Mouse (Mus musculus) MEL (cell line): ENCODE results near the gene Herc2. TPM values are rescaled to one million over a fixed set of nuclear protein-coding genes. Genes with fewer than 3 reads are reported as not detected.

Experiments used
- DNase-seq: peaks from one replicate; pipeline ENCODE4 v3.0.0; 2011; ENCODE audit warnings: low read depth, low spot score
- H3K27ac ChIP-seq: 2 replicates; pipeline ENCODE4 v1.5.1; 2012; ENCODE audit warnings: low read depth, mild to moderate bottlenecking, control low read depth, low read length, moderate library complexity; ENCODE audit not compliant: control insufficient read depth
- H3K27me3 ChIP-seq, 2 experiments: fragments of 150-350 bp in 1 of 2; sonication (generic) in 1 of 2; 2 replicates each; pipeline ENCODE4 v1.6.1; 2012; ENCODE audit warnings: low read length in 2 of 2, mild to moderate bottlenecking in 2 of 2, improper control_type of control experiment in 1 of 2, moderate library complexity in 1 of 2; ENCODE audit not compliant: insufficient read depth in 2 of 2, control insufficient read depth in 1 of 2
- H3K36me3 ChIP-seq, 2 experiments: 2 replicates each; pipeline ENCODE4 v1.6.1; 2012 to 2014; ENCODE audit warnings: low read length in 2 of 2, improper control_type of control experiment in 1 of 2, inconsistent platforms in 1 of 2, mild to moderate bottlenecking in 1 of 2; ENCODE audit not compliant: insufficient read depth in 2 of 2, control insufficient read depth in 1 of 2
- H3K4me1 ChIP-seq, 2 experiments: fragments of 150-350 bp in 1 of 2; sonication (generic) in 1 of 2; 2 replicates each; pipeline ENCODE4 v1.6.1; 2012; ENCODE audit warnings: low read length in 2 of 2, improper control_type of control experiment in 1 of 2, mild to moderate bottlenecking in 1 of 2; ENCODE audit not compliant: insufficient read depth in 2 of 2, control insufficient read depth in 1 of 2
- H3K4me3 ChIP-seq, 2 experiments: fragments of 150-350 bp in 1 of 2; sonication (generic) in 1 of 2; 2 replicates each; pipeline ENCODE4 v1.5.1; 2012; ENCODE audit warnings: low read depth in 2 of 2, low read length in 2 of 2, mild to moderate bottlenecking in 2 of 2, moderate library complexity in 2 of 2, control low read depth in 1 of 2, improper control_type of control experiment in 1 of 2; ENCODE audit not compliant: control insufficient read depth in 1 of 2, insufficient read depth in 1 of 2
- H3K79me2 ChIP-seq: 2 replicates; pipeline ENCODE4 v1.6.1; 2012; ENCODE audit warnings: mild to moderate bottlenecking, low read length, moderate library complexity; ENCODE audit not compliant: control insufficient read depth, poor library complexity, insufficient read depth
- H3K9ac ChIP-seq: 2 replicates; pipeline ENCODE4 v1.6.1; 2012; ENCODE audit warnings: low read depth, mild to moderate bottlenecking, control low read depth, low read length, moderate library complexity; ENCODE audit not compliant: control insufficient read depth, poor library complexity, severe bottlenecking
- H3K9me3 ChIP-seq: fragments of 150-350 bp; sonication (generic); replicated peaks from 2 replicates; pipeline ENCODE4 v1.6.1; 2012; ENCODE audit warnings: mild to moderate bottlenecking, low read length, improper control_type of control experiment, moderate library complexity; ENCODE audit not compliant: insufficient read depth
- CHD1 ChIP-seq: IDR thresholded peaks from 2 replicates; pipeline ENCODE4 v1.6.1; 2012; ENCODE audit warnings: low read depth, mild to moderate bottlenecking, inconsistent platforms, low read length, improper control_type of control experiment
- CHD2 ChIP-seq: IDR thresholded peaks from 2 replicates; pipeline ENCODE4 v1.6.1; 2011; ENCODE audit warnings: low read length, improper control_type of control experiment
- CTCF ChIP-seq, 3 experiments: IDR thresholded peaks in 2 of 3; conservative IDR thresholded peaks in 1 of 3; 2 replicates each; pipeline ENCODE4 v1.5.1; 2011 to 2012; ENCODE audit warnings: low read length in 3 of 3, low read depth in 2 of 3, mild to moderate bottlenecking in 2 of 3, improper control_type of control experiment in 1 of 3, inconsistent platforms in 1 of 3, mixed read lengths in 1 of 3, moderate library complexity in 1 of 3; ENCODE audit not compliant: control insufficient read depth in 1 of 3, insufficient read depth in 1 of 3, poor library complexity in 1 of 3, severe bottlenecking in 1 of 3
- E2F4 ChIP-seq: IDR thresholded peaks from 2 replicates; pipeline ENCODE4 v1.6.1; 2011; ENCODE audit warnings: low read depth, low read length, improper control_type of control experiment, borderline replicate concordance
- ELF1 ChIP-seq: IDR thresholded peaks from 2 replicates; pipeline ENCODE4 v1.6.1; 2014; ENCODE audit warnings: low read depth, mild to moderate bottlenecking, inconsistent platforms, low read length, improper control_type of control experiment, moderate library complexity
- EP300 ChIP-seq, 2 experiments: IDR thresholded peaks; 2 replicates each; pipeline ENCODE4 v1.6.1; 2011; ENCODE audit warnings: improper control_type of control experiment in 2 of 2, low read length in 2 of 2, low read depth in 1 of 2, mild to moderate bottlenecking in 1 of 2
- ETS1 ChIP-seq: IDR thresholded peaks from 2 replicates; pipeline ENCODE4 v1.6.1; 2012; ENCODE audit warnings: low read depth, mild to moderate bottlenecking, inconsistent platforms, low read length, improper control_type of control experiment, moderate library complexity
- GATA1 ChIP-seq: IDR thresholded peaks from 2 replicates; pipeline ENCODE4 v1.6.1; 2011; ENCODE audit warnings: low read depth, low read length, improper control_type of control experiment
- JUND ChIP-seq: IDR thresholded peaks from 2 replicates; pipeline ENCODE4 v1.6.1; 2011; ENCODE audit warnings: low read depth, mild to moderate bottlenecking, improper control_type of control experiment, low read length
- MAFK ChIP-seq: IDR thresholded peaks from 2 replicates; pipeline ENCODE4 v1.6.1; 2011; ENCODE audit warnings: low read depth, mild to moderate bottlenecking, low read length, improper control_type of control experiment, borderline replicate concordance
- MAX ChIP-seq: IDR thresholded peaks from 2 replicates; pipeline ENCODE4 v1.6.1; 2011; ENCODE audit warnings: low read length, improper control_type of control experiment
- MAZ ChIP-seq: IDR thresholded peaks from 2 replicates; pipeline ENCODE4 v1.6.1; 2012; ENCODE audit warnings: low read depth, mild to moderate bottlenecking, inconsistent platforms, low read length, improper control_type of control experiment
- MEF2A ChIP-seq: IDR thresholded peaks from 2 replicates; pipeline ENCODE4 v1.6.1; 2014; ENCODE audit warnings: low read depth, mild to moderate bottlenecking, inconsistent platforms, low read length, improper control_type of control experiment; ENCODE audit not compliant: poor library complexity, insufficient replicate concordance, severe bottlenecking; ENCODE audit errors: extremely low read depth
- MYC ChIP-seq: IDR thresholded peaks from 2 replicates; pipeline ENCODE4 v1.6.1; 2011; ENCODE audit warnings: low read depth, mild to moderate bottlenecking, low read length, improper control_type of control experiment, moderate library complexity
- POLR2A ChIP-seq, 2 experiments: IDR thresholded peaks; 2 replicates each; pipeline ENCODE4 v1.6.1; 2011 to 2012; ENCODE audit warnings: low read length in 2 of 2, mild to moderate bottlenecking in 2 of 2, control low read depth in 1 of 2, improper control_type of control experiment in 1 of 2, low read depth in 1 of 2, moderate library complexity in 1 of 2; ENCODE audit not compliant: control insufficient read depth in 1 of 2, insufficient read depth in 1 of 2, poor library complexity in 1 of 2
- POLR2AphosphoS2 ChIP-seq: IDR thresholded peaks from 2 replicates; pipeline ENCODE4 v1.6.1; 2011; ENCODE audit warnings: low read length, improper control_type of control experiment
- POLR2AphosphoS5 ChIP-seq: IDR thresholded peaks from 2 replicates; pipeline ENCODE4 v1.6.1; 2012; ENCODE audit warnings: low read depth, borderline replicate concordance, mild to moderate bottlenecking, inconsistent platforms, low read length, moderate library complexity, mixed read lengths
- RAD21 ChIP-seq: IDR thresholded peaks from 2 replicates; pipeline ENCODE4 v1.6.1; 2011; ENCODE audit warnings: mild to moderate bottlenecking, low read depth, low read length, improper control_type of control experiment
- SIN3A ChIP-seq: IDR thresholded peaks from 2 replicates; pipeline ENCODE4 v1.6.1; 2012; ENCODE audit warnings: low read length, improper control_type of control experiment, inconsistent platforms
- TAL1 ChIP-seq: IDR thresholded peaks from 2 replicates; pipeline ENCODE4 v1.6.1; 2012; ENCODE audit warnings: mild to moderate bottlenecking, inconsistent platforms, low read length, moderate library complexity, mixed read lengths
- TCF12 ChIP-seq: IDR thresholded peaks from 2 replicates; pipeline ENCODE4 v1.6.1; 2014; ENCODE audit warnings: low read depth, mild to moderate bottlenecking, inconsistent platforms, low read length, improper control_type of control experiment, moderate library complexity
- UBTF ChIP-seq: IDR thresholded peaks from 2 replicates; pipeline ENCODE4 v1.6.1; 2012; ENCODE audit warnings: low read depth, mild to moderate bottlenecking, inconsistent platforms, low read length, improper control_type of control experiment, moderate library complexity, borderline replicate concordance; ENCODE audit not compliant: insufficient read depth
- USF1 ChIP-seq: IDR thresholded peaks from 2 replicates; pipeline ENCODE4 v1.6.1; 2014; ENCODE audit warnings: low read depth, mild to moderate bottlenecking, inconsistent platforms, low read length, improper control_type of control experiment, moderate library complexity
- USF2 ChIP-seq, 2 experiments: IDR thresholded peaks; 2 replicates each; pipeline ENCODE4 v1.6.1; 2011 to 2012; ENCODE audit warnings: improper control_type of control experiment in 2 of 2, low read length in 2 of 2, borderline replicate concordance in 1 of 2, inconsistent platforms in 1 of 2, low read depth in 1 of 2, mild to moderate bottlenecking in 1 of 2; ENCODE audit not compliant: insufficient read depth in 1 of 2
- ZC3H11A ChIP-seq: IDR thresholded peaks from 2 replicates; pipeline ENCODE4 v1.6.1; 2012; ENCODE audit warnings: low read depth, mild to moderate bottlenecking, inconsistent platforms, low read length, improper control_type of control experiment
- ZKSCAN1 ChIP-seq: IDR thresholded peaks from 2 replicates; pipeline ENCODE4 v1.6.1; 2012; ENCODE audit warnings: low read depth, mild to moderate bottlenecking, inconsistent platforms, low read length, improper control_type of control experiment, moderate library complexity
- polyA plus RNA-seq, 2 experiments: library from polyadenylated mRNA; stranded (reverse) in 1 of 2; unstranded in 1 of 2; fragments of >175 nt in 1 of 2; fragments of >200 nt in 1 of 2; gene quantifications; 2 replicates each; pipeline versions ENCODE4 v1.2.1 to v1.2.4; 2012; ENCODE audit warnings: low replicate concordance in 2 of 2, low read depth in 1 of 2; ENCODE audit not compliant: insufficient read length in 2 of 2, insufficient read depth in 1 of 2, missing spikeins in 1 of 2
- total RNA-seq: library from RNA; depleted of rRNA; stranded (reverse); fragments of 300-350 nt; gene quantifications from 2 replicates; pipeline ENCODE4 v1.2.3, GENCODE M21; 2012

Herc2 gene
- total and polyA plus RNA-seq, 3 experiments: 20.7 to 389 (median 32.0) TPM

DNA sequence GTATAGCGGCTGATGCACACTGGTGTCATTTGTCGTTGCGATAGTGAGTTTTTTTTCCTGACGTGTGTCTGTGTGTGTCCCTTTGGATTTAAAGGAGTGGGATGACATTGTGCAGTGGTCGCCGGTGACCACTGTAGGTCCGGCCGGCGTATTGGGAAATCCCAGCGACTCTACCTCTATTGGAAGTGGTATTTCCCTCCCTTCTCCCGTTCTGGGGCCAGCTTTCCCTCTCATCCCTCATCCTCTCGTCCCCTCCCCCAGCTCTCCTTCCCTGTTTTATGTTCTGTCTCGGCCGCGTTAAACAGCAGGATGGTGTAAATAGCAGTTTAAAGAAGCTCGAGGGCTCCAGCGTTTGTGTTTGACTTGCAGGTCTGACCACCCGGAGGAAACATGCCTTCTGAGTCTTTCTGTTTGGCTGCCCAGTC lies 503 bp downstream of the Herc2 start:
- no peaks in the 10 kb centered on the region for H3K9me3 ChIP-seq
- peaks cover 4 to 12% of the 10 kb centered on the region in 2 experiments for H3K4me1 ChIP-seq
- peak overlapping the region; percentile 33 for H3K27ac ChIP-seq
- H3K4me3 ChIP-seq: peak overlapping the region; percentile 83 to 95
- DNase-seq: peak; percentile 53
- H3K27me3 ChIP-seq: no peaks in the 10 kb centered on the region
- H3K79me2 ChIP-seq: peaks cover 16% of the 10 kb centered on the region
- no peak; the same call in 1 of the 2 replicates for TF ChIP-seq SIN3A
- no peak for TF ChIP-seq TAL1
- TF ChIP-seq MEF2A: no peak
- TF ChIP-seq POLR2A (IDR thresholded peaks at IDR 0.05; ENCODE audit: control insufficient read depth in 1 of 2, insufficient read depth in 1 of 2, low read depth in 1 of 2, low read length in 2 of 2, poor library complexity in 1 of 2): no peak
- TF ChIP-seq MAFK: no peak
- TF ChIP-seq CTCF (IDR thresholded peaks at IDR 0.05 in 2 of 3, conservative IDR thresholded peaks at IDR 0.05 in 1 of 3; ENCODE audit: control insufficient read depth in 1 of 3, insufficient read depth in 1 of 3, low read depth in 2 of 3, low read length in 3 of 3, poor library complexity in 1 of 3, severe bottlenecking in 1 of 3): no peak
- TF ChIP-seq JUND: no peak
- TF ChIP-seq MAX: no peak
- TF ChIP-seq MYC: no peak
- no peak for TF ChIP-seq GATA1
- TF ChIP-seq MAZ: no peak
- no peak for TF ChIP-seq TCF12
- no peak for TF ChIP-seq POLR2AphosphoS2
- TF ChIP-seq USF2 (IDR thresholded peaks at IDR 0.05; ENCODE audit: borderline replicate concordance in 1 of 2, insufficient read depth in 1 of 2, low read depth in 1 of 2, low read length in 2 of 2): no peak
- peaks cover 0 to 20% of the 10 kb centered on the region in 2 experiments; a peak in 3 of 4 replicates for H3K36me3 ChIP-seq
- peak overlapping the region; percentile 74 for H3K9ac ChIP-seq

DNA sequence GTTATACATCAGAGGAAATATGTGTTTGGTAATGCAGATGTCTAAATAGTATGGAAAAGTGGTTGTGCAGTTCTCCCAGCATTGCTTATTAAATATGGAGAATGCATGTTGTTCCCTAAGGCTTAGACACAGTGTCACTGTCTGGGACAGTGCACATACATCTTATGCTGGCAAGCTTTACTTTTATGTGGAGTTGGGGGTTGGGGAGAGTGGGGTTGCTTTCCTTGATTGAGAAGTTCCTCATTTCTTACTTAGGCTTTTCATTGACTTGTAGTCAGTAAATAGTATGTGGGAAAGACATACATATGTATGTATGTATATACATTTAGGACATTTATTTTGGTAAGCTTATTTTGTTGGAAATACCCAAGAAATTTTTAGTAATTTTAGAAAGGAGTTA lies 3.0 kb downstream of the Herc2 start:
- TF ChIP-seq GATA1: no peak
- no peak for TF ChIP-seq UBTF
- TF ChIP-seq TAL1: no peak
- TF ChIP-seq POLR2AphosphoS5: no peak
- TF ChIP-seq CHD2: no peak
- TF ChIP-seq ETS1: no peak
- TF ChIP-seq CHD1: no peak
- TF ChIP-seq E2F4: no peak
- TF ChIP-seq ZKSCAN1: no peak
- TF ChIP-seq EP300 (IDR thresholded peaks at IDR 0.05; ENCODE audit: low read depth in 1 of 2, low read length in 2 of 2): no peak
- no peak for TF ChIP-seq MYC
- TF ChIP-seq JUND: no peak
- no peak for TF ChIP-seq RAD21
- TF ChIP-seq TCF12: no peak
- TF ChIP-seq USF1: no peak
- TF ChIP-seq ZC3H11A: no peak
- no peak for TF ChIP-seq ELF1
- no peak for TF ChIP-seq MEF2A
- H3K9ac ChIP-seq: no peak overlapping the region
- no peaks in the 10 kb centered on the region for H3K27me3 ChIP-seq
- H3K4me1 ChIP-seq: peaks cover 6 to 12% of the 10 kb centered on the region in 2 experiments
- peaks cover 0 to 20% of the 10 kb centered on the region in 2 experiments; a peak in 3 of 4 replicates for H3K36me3 ChIP-seq
- peak; percentile 71 for DNase-seq
- H3K79me2 ChIP-seq: peaks cover 16% of the 10 kb centered on the region
- no peak overlapping the region for H3K27ac ChIP-seq
- no peak overlapping the region for H3K4me3 ChIP-seq
- H3K9me3 ChIP-seq: no peaks in the 10 kb centered on the region
